Mouse (Mus musculus) neural tube, embryonic 11.5 days (tissue): ENCODE results near the gene Tra2a. TPM values are rescaled to one million over a fixed set of nuclear protein-coding genes. Genes with fewer than 3 reads are reported as not detected.
"Not testable (repeated sequence)": the region's sequence is repeated elsewhere in the genome, so short reads cannot be mapped to it uniquely, and the experiment has no call there.

Experiments used
- ATAC-seq: fragments of 200-750 bp; cut with Nextera tagmentation; 2 replicates; pipeline ENCODE4 v1.8.0; 2017; ENCODE audit warnings: moderate number of reproducible peaks, mild to moderate bottlenecking, moderate TSS enrichment, moderate library complexity; ENCODE audit not compliant: insufficient read depth, low FRiP score, low TSS enrichment
- DNase-seq: peaks from one replicate; pipeline ENCODE4 v3.0.0-alpha.2; 2015; ENCODE audit warnings: low spot score
- H3K27ac ChIP-seq: fragments of 300-500 bp; sonication (generic); 2 replicates; pipeline ENCODE4 v1.5.1; 2014; ENCODE audit warnings: low read depth, mild to moderate bottlenecking, low read length
- H3K27me3 ChIP-seq: fragments of 300-500 bp; sonication (generic); 2 replicates; pipeline ENCODE4 v1.6.1; 2014; ENCODE audit warnings: mild to moderate bottlenecking, low read length, mixed read lengths; ENCODE audit not compliant: control insufficient read depth, insufficient read depth
- H3K36me3 ChIP-seq: fragments of 300-500 bp; sonication (generic); 2 replicates; pipeline ENCODE4 v1.6.1; 2014; ENCODE audit warnings: mild to moderate bottlenecking, low read length, moderate library complexity, mixed read lengths; ENCODE audit not compliant: control insufficient read depth, insufficient read depth
- H3K4me1 ChIP-seq: fragments of 300-500 bp; sonication (generic); 2 replicates; pipeline ENCODE4 v1.6.1; 2014; ENCODE audit warnings: low read length, mixed read lengths; ENCODE audit not compliant: control insufficient read depth, insufficient read depth
- H3K4me2 ChIP-seq: fragments of 300-500 bp; sonication (generic); 2 replicates; pipeline ENCODE4 v1.6.1; 2014; ENCODE audit warnings: low read depth, mild to moderate bottlenecking, moderate library complexity
- H3K4me3 ChIP-seq: fragments of 300-500 bp; sonication (generic); 2 replicates; pipeline ENCODE4 v1.5.1; 2014; ENCODE audit warnings: low read depth, low read length
- H3K9ac ChIP-seq: fragments of 300-500 bp; sonication (generic); 2 replicates; pipeline ENCODE4 v1.6.1; 2014; ENCODE audit warnings: mild to moderate bottlenecking, low read length
- H3K9me3 ChIP-seq: fragments of 300-500 bp; sonication (generic); 2 replicates; pipeline ENCODE4 v1.6.1; 2016; ENCODE audit warnings: low read length; ENCODE audit not compliant: control insufficient read depth
- WGBS: fragments of 180-500 bp; shearing (Covaris S2); extraction: QIAGEN DNeasy Blood & Tissue Kit; methylation state at CpG from one replicate; pipeline ENCODE4 v1.1.7; 2014; 5-methylcytosine and 5-hydroxymethylcytosine counted together
- polyA plus RNA-seq: library from polyadenylated mRNA; unstranded; fragments of >200 nt; fragmentation: Nextera tagmentation; extraction: Ambion mirVana; gene quantifications from 2 replicates; pipeline ENCODE4 v1.2.1, GENCODE M21; 2014

Tra2a gene
- polyA plus RNA-seq, 1 experiment from 2014 or later, result 50.0 TPM

DNA sequence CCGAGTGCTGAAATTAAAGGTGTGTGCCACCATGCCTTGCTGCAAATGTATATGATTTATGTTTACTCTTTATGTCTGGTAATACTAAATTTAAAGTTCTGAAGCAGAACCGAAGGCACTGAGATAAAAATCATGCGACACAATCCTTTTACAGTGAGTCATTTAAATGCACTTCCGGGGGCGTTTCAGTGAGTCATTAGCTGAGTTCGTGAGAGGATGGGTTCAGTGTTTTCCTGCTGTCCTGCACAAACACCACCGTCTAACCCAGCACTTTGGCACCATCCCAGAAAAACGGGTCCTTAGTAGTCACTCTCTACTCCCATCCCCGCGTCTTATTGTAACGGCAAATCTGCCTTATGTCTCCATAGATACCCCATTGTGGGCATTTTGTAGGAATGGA is 6.1 kb upstream of the Tra2a start:
- WGBS, result 71% methylated on average over 11 of the region's 11 CpGs

DNA sequence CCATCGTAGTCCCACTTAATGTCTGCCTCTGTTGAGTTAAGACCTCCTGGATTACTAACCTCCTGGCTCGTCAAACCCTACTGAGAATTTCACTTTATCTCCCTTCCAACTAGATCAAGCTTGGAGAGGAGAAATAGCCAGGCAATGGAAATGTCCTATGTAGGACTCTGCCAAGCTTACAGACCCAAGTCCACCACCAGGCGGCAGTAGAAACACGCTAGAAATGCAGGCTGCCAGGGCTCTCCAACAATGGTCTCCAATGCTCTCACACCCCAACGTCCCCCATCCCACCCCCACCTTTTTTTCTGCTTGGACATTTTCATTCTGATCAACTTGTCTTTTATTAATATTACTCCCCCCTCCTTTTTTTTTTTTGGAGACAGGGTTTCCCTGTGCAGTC is 5.4 kb upstream of the Tra2a start:
- Histone ChIP-seq H3K9me3 (no peaks in the 10 kb centered on the region), H3K27me3 (no peaks in the 10 kb centered on the region), H3K9ac (no peak overlapping the region), H3K36me3 (no peaks in the 10 kb centered on the region), H3K27ac (no peak overlapping the region), H3K4me3 (no peak overlapping the region), H3K4me2 (no peak overlapping the region), H3K4me1 (no peaks in the 10 kb centered on the region)
- 23% methylated on average over 5 of the region's 5 CpGs for WGBS
- DNase-seq, result peak; percentile 75
- 0 out of 2 replicates have a peak, but pooled peaks have one; percentile 60 for ATAC-seq

More for the DNA sequence above, 6.1 kb upstream of the Tra2a start:
- no peak for DNase-seq
- H3K9me3 ChIP-seq, result no peaks in the 10 kb centered on the region
- H3K4me2 ChIP-seq, result no peak overlapping the region
- H3K27me3 ChIP-seq, result no peaks in the 10 kb centered on the region
- H3K27ac ChIP-seq, result no peak overlapping the region
- no peaks in the 10 kb centered on the region for H3K4me1 ChIP-seq
- ATAC-seq, result no peak
- no peaks in the 10 kb centered on the region for H3K36me3 ChIP-seq
- H3K4me3 ChIP-seq, result no peak overlapping the region
- H3K9ac ChIP-seq, result no peak overlapping the region

DNA sequence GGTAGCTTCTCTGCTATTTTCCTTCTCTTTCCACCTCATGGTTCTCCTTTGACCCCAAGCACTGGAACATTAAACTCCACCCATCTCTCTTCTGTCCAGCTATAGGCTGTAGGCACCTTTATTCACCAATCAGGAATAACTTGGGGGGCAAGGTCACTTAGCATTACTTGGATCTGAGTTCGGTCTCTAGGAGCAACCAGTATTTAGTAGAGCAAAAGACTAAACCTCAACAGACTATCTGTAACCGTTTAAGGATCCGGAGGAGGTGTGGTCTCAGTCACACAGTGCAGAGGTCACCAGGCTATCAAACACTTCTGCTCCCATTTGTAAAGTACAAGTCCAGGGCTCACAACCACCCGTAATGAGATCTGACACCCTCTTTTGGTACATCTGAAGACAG is 3.9 kb upstream of the Tra2a start:
- H3K9me3 ChIP-seq, result no peaks in the 10 kb centered on the region
- ATAC-seq, result no peak
- no peak for DNase-seq
- H3K27me3 ChIP-seq, result no peaks in the 10 kb centered on the region
- no peak overlapping the region for H3K4me2 ChIP-seq
- H3K4me1 ChIP-seq, result no peaks in the 10 kb centered on the region
- no peak overlapping the region for H3K9ac ChIP-seq
- no peak overlapping the region for H3K4me3 ChIP-seq
- WGBS, result 71% methylated on average over 4 of the region's 4 CpGs
- H3K27ac ChIP-seq, result no peak overlapping the region
- H3K36me3 ChIP-seq, result no peaks in the 10 kb centered on the region

DNA sequence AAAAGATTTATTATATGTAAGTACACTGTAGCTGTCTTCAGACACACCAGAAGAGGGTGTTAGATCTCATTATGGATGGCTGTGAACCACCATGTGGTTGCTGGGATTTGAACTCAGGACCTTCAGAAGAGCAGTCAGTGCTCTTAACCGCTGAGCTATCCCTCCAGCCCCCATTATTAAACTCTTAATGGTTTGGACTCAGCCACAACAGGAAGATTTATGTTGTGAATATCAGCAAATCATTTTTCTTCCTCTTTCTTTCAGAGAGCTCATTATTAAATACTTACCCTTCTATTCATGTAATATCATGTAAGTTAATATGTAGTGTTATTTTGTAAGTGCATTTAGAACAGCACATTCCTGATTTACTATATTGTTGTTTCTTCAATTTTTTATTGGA is 1.4 kb upstream of the Tra2a start:
- H3K9me3 ChIP-seq, H3K36me3 ChIP-seq, H3K4me3 ChIP-seq, H3K4me2 ChIP-seq, DNase-seq, H3K9ac ChIP-seq, ATAC-seq, H3K27ac ChIP-seq, H3K27me3 ChIP-seq: not testable (repeated sequence)
- peaks cover 12% of the 10 kb centered on the region for H3K4me1 ChIP-seq
- WGBS, result 100% methylated on average over 1 of the region's 1 CpGs

DNA sequence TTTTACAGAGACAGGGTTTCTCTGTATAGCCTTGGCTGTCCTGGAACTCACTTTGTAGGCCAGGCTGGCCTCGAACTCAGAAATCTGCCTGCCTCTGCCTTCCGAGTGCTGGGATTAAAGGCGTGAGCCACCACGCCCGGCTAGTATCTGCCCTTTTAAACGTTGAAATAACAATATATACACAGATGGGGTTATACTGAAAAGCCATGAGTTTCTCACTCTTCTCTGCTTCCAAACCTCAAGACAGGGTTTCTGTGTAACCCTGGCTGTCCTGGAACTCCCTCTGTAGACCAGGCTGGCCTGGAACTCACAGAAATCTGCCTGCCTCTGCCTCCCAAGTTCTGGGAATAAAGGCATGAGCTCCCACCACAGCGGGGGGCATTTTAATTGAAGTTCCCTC is 613 bp upstream of the Tra2a start:
- H3K4me1 ChIP-seq, result peaks cover 17% of the 10 kb centered on the region
- not testable (repeated sequence) for H3K27ac ChIP-seq, H3K27me3 ChIP-seq, H3K9ac ChIP-seq, H3K4me2 ChIP-seq, ATAC-seq, H3K9me3 ChIP-seq, DNase-seq, H3K36me3 ChIP-seq, H3K4me3 ChIP-seq
- WGBS, result 86% methylated on average over 7 of the region's 7 CpGs

DNA sequence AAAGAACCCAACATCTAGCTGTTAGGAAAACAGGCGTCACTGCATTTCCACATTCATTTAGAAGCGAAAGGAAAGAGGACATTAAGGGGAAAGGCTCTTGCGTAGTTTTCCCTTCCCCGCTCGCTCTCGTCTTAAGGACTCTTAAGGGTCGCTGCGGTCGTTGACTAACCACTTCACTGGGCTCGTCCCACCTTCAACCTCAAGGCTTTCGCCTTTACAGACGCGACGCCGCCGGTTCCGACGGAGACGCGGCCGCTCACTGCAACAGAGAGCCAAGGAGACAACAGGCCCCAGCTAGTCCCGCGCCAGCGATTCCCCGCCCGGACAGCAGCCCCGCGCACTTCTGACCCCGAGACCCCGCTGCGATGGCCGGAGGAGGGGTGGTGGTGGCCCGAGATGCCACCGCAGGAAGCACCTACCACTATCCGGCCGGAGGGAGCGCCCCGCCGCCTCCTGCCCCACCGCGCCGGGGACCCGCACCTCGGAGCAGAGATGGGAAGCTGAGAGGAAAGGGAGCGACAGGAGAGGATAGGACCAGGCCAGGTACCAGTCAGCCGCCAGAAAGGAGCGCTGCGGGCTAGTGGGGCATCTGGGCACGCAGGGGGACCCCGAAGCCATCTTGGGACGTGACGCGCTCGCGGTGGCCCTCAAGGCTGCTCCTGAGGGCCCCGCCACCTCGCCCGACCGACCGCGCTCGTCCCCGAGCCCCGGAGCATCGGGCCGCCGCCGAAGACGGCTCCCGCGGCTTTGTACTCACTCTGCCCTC is 569 bp downstream of the Tra2a start:
- DNase-seq (no peak), ATAC-seq (peak; percentile 68)
- no peaks in the 10 kb centered on the region for H3K36me3 ChIP-seq
- under 1% methylated on average over 62 of the region's 71 CpGs for WGBS
- no peaks in the 10 kb centered on the region for H3K9me3 ChIP-seq
- H3K27ac ChIP-seq, result peak overlapping the region; percentile 92
- no peaks in the 10 kb centered on the region for H3K27me3 ChIP-seq
- peaks cover 17% of the 10 kb centered on the region for H3K4me1 ChIP-seq
- peak overlapping the region; percentile 99 for H3K9ac ChIP-seq
- peak overlapping the region; percentile 100 for H3K4me3 ChIP-seq
- H3K4me2 ChIP-seq, result peak overlapping the region; percentile 70

DNA sequence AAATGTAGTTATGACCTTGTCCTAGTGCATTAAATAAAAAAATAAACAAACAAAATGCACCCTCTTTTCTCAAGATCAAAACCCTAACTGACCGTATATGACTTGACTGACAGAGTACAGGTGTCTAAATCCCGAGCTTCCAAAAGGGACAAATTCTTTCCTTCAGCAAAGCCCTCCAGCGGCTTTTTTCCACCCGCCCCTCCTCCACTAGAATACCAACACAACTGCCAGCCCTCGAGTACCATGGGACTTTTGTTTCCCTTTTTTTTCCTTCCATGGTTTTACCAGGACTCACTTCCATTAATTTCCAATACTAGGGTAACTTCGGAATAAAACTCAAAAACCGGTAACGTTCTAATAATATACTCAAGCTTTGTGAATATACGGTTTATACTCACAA is 1.4 kb downstream of the Tra2a start:
- H3K27me3 ChIP-seq, result no peaks in the 10 kb centered on the region
- H3K4me2 ChIP-seq, result peak overlapping the region; percentile 70
- H3K9ac ChIP-seq, result peak overlapping the region; percentile 99
- no peak overlapping the region for H3K27ac ChIP-seq
- peaks cover 17% of the 10 kb centered on the region for H3K4me1 ChIP-seq
- no peaks in the 10 kb centered on the region for H3K9me3 ChIP-seq
- DNase-seq (peak; percentile 34), ATAC-seq (no peak)
- H3K4me3 ChIP-seq, result peak overlapping the region; percentile 100
- WGBS, result 2% methylated on average over 9 of the region's 9 CpGs
- no peaks in the 10 kb centered on the region for H3K36me3 ChIP-seq

DNA sequence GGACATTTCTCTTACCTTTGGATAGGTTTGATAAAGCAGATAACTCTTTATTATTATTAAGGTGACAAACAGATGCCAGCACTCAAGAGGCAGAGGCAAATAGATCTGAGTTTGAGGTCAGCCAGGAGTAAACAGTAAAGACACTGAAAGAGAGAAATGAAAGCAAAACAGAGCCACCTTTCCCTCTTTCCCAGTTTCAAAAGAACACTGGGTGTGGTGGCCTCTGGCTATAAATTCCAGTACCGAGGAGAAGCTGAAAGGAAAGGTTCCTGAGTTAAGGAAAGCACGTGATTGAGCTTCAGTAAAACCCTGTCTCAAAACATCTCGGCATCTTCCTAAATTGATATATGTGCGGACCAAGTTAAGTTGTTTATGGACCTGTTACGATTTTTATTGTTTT is 4.1 kb downstream of the Tra2a start:
- no peak for ATAC-seq
- Histone ChIP-seq H3K27ac (no peak overlapping the region), H3K4me3 (no peak overlapping the region), H3K4me2 (no peak overlapping the region), H3K9ac (peak overlapping the region; percentile 14; the same call in 1 of the 2 replicates), H3K9me3 (no peaks in the 10 kb centered on the region), H3K36me3 (no peaks in the 10 kb centered on the region), H3K4me1 (peaks cover 17% of the 10 kb centered on the region), H3K27me3 (no peaks in the 10 kb centered on the region)
- DNase-seq, result no peak
- 39% methylated on average over 5 of the region's 5 CpGs for WGBS

DNA sequence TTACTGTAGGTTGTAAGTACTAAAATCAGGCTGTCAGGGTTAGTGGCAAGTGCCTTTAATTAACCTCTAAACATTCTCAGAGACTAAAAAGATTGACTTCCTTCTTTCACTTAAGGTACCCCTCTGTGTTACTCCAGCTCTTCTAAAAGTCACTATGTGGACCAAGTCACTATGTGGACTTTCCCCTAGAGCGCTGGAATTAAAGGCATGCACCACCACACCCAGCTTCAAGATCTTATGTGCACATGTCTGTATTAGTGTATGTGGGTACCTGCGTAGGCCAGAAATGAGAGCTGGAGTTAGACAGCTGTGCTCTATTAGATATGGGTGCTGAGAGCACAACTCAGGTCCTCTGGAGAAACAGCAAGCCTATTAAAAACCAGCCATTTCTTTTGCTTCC is 6.0 kb downstream of the Tra2a start:
- 94% methylated on average over 2 of the region's 2 CpGs for WGBS
- Histone ChIP-seq H3K9me3 (no peaks in the 10 kb centered on the region), H3K4me1 (peaks cover 17% of the 10 kb centered on the region), H3K36me3 (no peaks in the 10 kb centered on the region), H3K4me3 (no peak overlapping the region), H3K4me2 (no peak overlapping the region), H3K9ac (no peak overlapping the region), H3K27ac (no peak overlapping the region), H3K27me3 (no peaks in the 10 kb centered on the region)
- ATAC-seq, result no peak
- DNase-seq, result no peak
